Mouse (Mus musculus): ENCODE results near the gene 4930402F06Rik. TPM values are rescaled to one million over a fixed set of nuclear protein-coding genes. Genes with fewer than 3 reads are reported as not detected.
A peak's percentile ranks its signal among the peaks of the same experiment; 100 is the strongest.

Gene 4930402F06Rik
- polyA plus RNA-seq, 1 experiment from 2014 or later: not detected

GRCm38 (mm10) chr2:35385441-35385871 lies 11.5 kb downstream of the 4930402F06Rik start:
- WGBS: 66% methylated on average over 9 of the region's 9 CpGs

GRCm38 (mm10) chr2:35379306-35379705 lies 17.7 kb downstream of the 4930402F06Rik start:
- Histone ChIP-seq H3K9me3 (no peaks in the 10 kb centered on the region), H3K4me3 (replicated peaks) (no peak overlapping the region), H3K27ac (no peak overlapping the region), H3K4me2 (replicated peaks) (no peak overlapping the region), H3K36me3 (no peaks in the 10 kb centered on the region), H3K9ac (no peak overlapping the region), H3K4me1 (replicated peaks) (no peaks in the 10 kb centered on the region), H3K27me3 (replicated peaks) (no peaks in the 10 kb centered on the region)
- WGBS: 65% methylated on average over 9 of the region's 9 CpGs
- ATAC-seq: no peak

More at GRCm38 (mm10) chr2:35385441-35385871, 11.5 kb downstream of the 4930402F06Rik start:
- Histone ChIP-seq H3K4me2 (replicated peaks) (no peak overlapping the region), H3K27me3 (replicated peaks) (no peaks in the 10 kb centered on the region), H3K27ac (no peak overlapping the region), H3K4me3 (replicated peaks) (no peak overlapping the region), H3K36me3 (no peaks in the 10 kb centered on the region), H3K9me3 (no peaks in the 10 kb centered on the region), H3K9ac (no peak overlapping the region), H3K4me1 (replicated peaks) (no peaks in the 10 kb centered on the region)
- ATAC-seq: no peak

DNA sequence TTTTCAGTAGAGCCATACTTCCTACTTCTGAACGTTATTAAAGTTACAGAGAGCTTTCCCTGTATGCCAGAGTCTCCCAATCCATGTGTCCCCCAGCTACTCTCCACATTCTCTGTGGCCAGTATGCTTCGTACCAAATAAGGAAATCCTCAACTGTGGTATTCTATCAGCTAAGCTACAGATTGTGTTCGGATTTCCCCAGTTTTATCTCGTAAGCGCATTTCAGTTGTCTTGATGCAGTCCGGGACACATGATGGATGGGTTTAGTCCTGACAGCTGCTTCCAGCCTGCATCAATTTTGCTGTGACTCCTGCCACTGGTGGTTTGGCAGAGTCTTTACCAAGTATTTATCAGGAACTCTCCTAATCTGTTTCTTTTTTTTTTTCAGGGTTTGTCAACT lies 19.4 kb downstream of the 4930402F06Rik start:
- ATAC-seq: no peak
- Histone ChIP-seq H3K27me3 (replicated peaks) (no peaks in the 10 kb centered on the region), H3K27ac (no peak overlapping the region), H3K4me3 (replicated peaks) (no peak overlapping the region), H3K4me1 (replicated peaks) (no peaks in the 10 kb centered on the region), H3K36me3 (no peaks in the 10 kb centered on the region), H3K4me2 (replicated peaks) (no peak overlapping the region), H3K9me3 (no peaks in the 10 kb centered on the region), H3K9ac (no peak overlapping the region)
- 28% methylated on average over 6 of the region's 6 CpGs for WGBS

- Histone ChIP-seq H3K36me3 (no peaks in the 10 kb centered on the region), H3K4me3 (replicated peaks) (no peak overlapping the region), H3K4me1 (replicated peaks) (no peaks in the 10 kb centered on the region; the same call in 1 of the 2 replicates), H3K9me3 (no peaks in the 10 kb centered on the region), H3K9ac (no peak overlapping the region), H3K27me3 (replicated peaks) (no peaks in the 10 kb centered on the region), H3K4me2 (replicated peaks) (no peak overlapping the region), H3K27ac (no peak overlapping the region)
- 20% methylated on average over 3 of the region's 3 CpGs for WGBS
- no peak for ATAC-seq
Measured at GRCm38 (mm10) chr2:35373003-35373402, 24.0 kb downstream of the 4930402F06Rik start.

DNA sequence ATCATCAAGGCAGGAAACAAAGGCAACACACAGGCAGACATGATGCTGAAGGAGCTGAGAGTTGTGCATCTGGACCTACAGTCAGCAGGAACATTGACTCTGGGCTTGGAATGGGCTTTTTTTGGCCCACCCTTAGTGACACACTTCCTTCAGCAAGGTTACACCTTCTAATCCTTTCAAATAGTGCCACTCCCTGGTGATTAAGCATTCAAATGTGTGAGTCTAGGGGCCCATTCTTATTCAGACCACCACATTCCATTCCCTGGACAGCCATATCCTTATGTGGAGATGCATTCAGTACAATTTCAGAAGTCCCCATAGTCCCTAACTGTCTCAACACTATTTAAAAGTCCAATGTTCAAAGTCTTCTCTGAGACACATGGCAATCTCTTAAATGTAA lies 26.3 kb downstream of the 4930402F06Rik start:
- H3K27me3 ChIP-seq (replicated peaks): no peaks in the 10 kb centered on the region
- H3K4me3 ChIP-seq (replicated peaks): no peak overlapping the region
- H3K4me1 ChIP-seq (replicated peaks): no peaks in the 10 kb centered on the region; the same call in 1 of the 2 replicates
- H3K27ac ChIP-seq: no peak overlapping the region
- H3K9ac ChIP-seq: no peak overlapping the region
- H3K36me3 ChIP-seq: no peaks in the 10 kb centered on the region
- H3K9me3 ChIP-seq: no peaks in the 10 kb centered on the region
- no peak overlapping the region for H3K4me2 ChIP-seq (replicated peaks)
- ATAC-seq: no peak

DNA sequence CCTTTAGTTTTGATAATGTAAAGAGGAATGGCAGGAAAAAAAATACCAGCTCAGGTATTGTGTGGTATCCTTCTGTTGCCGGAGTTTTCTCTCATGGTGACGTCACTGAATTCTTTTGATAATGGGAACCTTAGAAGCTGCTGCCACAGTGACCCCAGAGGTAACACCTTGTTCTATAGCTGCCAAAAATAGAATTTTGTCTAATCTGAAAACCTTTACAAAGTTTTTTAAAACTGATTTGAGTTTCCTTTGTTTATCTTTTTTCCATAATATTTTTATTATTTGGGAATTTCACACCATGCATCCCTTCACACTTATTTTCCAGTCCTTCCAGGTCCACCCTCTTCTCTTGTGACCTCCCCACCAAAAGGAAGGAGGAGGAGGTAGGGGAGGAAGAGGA lies 29.3 kb downstream of the 4930402F06Rik start, which contains the start of gene 4930568D16Rik:
Gene 4930568D16Rik, minus strand, starts transcription at position 101 of the 400 bp plus-strand sequence.
- 74% methylated on average over 2 of the region's 2 CpGs for WGBS
- no peak for ATAC-seq

DNA sequence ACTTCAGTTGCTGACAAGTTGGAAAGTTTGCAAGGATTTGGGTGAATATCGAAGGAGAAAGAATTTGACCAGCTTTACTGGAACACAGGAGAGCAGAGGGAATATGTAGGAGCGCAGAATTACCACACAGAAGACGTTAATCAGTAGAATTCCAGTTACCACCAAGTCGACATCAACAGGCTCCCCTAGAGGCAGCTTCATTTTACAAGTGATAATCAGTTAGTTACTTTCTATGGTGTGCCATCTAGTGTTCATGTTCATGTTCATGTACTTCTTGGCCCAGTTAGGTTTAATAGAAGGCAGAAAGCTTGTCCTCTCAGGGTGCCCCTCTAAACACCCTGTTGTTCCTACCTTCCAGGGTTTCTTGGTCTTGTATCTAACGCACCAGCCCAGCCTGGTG lies 47.8 kb downstream of the 4930402F06Rik start:
- 51% methylated on average over 5 of the region's 5 CpGs for WGBS
- peak; percentile 59; the same call in 1 of the 2 replicates for ATAC-seq

More for the DNA sequence above, 29.3 kb downstream of the 4930402F06Rik start, which contains the start of gene 4930568D16Rik:
- no peaks in the 10 kb centered on the region for H3K27me3 ChIP-seq (replicated peaks)
- no peaks in the 10 kb centered on the region; the same call in 1 of the 2 replicates for H3K4me1 ChIP-seq (replicated peaks)
- no peak within 1 kb of the TSS for H3K4me3 ChIP-seq (replicated peaks)
- H3K4me2 ChIP-seq (replicated peaks): no peak within 1 kb of the TSS
- no peaks in the 10 kb centered on the region for H3K36me3 ChIP-seq
- no peaks in the 10 kb centered on the region for H3K9me3 ChIP-seq
- no peak within 1 kb of the TSS for H3K27ac ChIP-seq
- H3K9ac ChIP-seq: no peak within 1 kb of the TSS

DNA sequence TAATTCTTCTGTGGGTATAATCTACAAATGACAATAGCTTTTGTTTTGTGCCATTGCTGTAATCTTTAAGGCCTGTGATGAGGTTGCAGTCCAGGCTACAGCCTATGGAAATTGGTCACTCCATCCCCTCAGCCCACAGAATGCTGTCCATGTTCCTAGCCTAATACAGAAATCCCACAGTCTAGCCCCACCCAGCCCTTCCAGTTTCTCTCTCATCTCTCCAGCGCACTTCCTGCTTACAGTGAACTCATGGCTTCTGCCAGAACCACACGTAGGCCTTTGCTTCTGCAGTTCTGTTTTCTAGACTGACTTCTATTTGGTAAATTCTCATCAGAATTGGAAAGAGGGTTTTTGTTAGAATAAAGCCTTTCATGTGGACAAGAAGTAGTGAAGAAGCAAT lies 51.0 kb downstream of the 4930402F06Rik start:
- Histone ChIP-seq H3K4me2 (replicated peaks) (no peak overlapping the region), H3K27me3 (replicated peaks) (no peaks in the 10 kb centered on the region), H3K4me3 (replicated peaks) (no peak overlapping the region), H3K27ac (no peak overlapping the region), H3K9me3 (no peaks in the 10 kb centered on the region), H3K9ac (no peak overlapping the region), H3K36me3 (no peaks in the 10 kb centered on the region), H3K4me1 (replicated peaks) (0 out of 2 replicates have a peak, but pooled peaks cover 3% of the 10 kb centered on the region)
- WGBS: 54% methylated on average over 2 of the region's 2 CpGs
- ATAC-seq: no peak

More for the DNA sequence above, 47.8 kb downstream of the 4930402F06Rik start:
- Histone ChIP-seq H3K9me3 (no peaks in the 10 kb centered on the region), H3K9ac (no peak overlapping the region), H3K36me3 (no peaks in the 10 kb centered on the region), H3K4me1 (replicated peaks) (0 out of 2 replicates have a peak, but pooled peaks cover 3% of the 10 kb centered on the region), H3K4me3 (replicated peaks) (no peak overlapping the region), H3K4me2 (replicated peaks) (no peak overlapping the region), H3K27ac (no peak overlapping the region), H3K27me3 (replicated peaks) (no peaks in the 10 kb centered on the region)

GRCm38 (mm10) chr2:35342605-35343004 lies 54.4 kb downstream of the 4930402F06Rik start:
- no peaks in the 10 kb centered on the region for H3K36me3 ChIP-seq
- no peak overlapping the region for H3K4me3 ChIP-seq (replicated peaks)
- ATAC-seq: 0 out of 2 replicates have a peak, but pooled peaks have one; percentile 49
- H3K27ac ChIP-seq: no peak overlapping the region
- H3K27me3 ChIP-seq (replicated peaks): no peaks in the 10 kb centered on the region
- no peak overlapping the region for H3K4me2 ChIP-seq (replicated peaks)
- 66% methylated on average over 3 of the region's 3 CpGs for WGBS
- no peak overlapping the region for H3K9ac ChIP-seq
- no peaks in the 10 kb centered on the region for H3K9me3 ChIP-seq
- peaks cover 6% of the 10 kb centered on the region; the same call in 1 of the 2 replicates for H3K4me1 ChIP-seq (replicated peaks)

DNA sequence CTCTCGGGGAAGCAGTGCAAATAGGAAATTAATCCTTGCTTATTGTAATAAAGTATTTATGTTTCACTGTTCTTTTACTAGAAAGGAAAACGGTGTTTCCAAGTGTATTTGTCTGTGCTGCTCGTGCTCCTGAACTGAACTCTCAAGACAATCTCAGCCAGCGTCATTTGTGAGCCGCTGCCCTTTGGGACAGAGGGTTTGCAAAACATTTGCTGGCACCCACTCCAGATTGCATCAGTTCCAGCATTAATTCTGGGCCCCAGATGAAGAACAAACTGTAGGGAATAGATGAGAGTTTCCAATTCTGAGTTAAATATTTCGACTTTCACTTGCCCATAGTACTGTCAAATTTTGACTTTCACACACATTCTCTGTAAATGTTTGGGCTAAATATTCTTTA lies 58.3 kb downstream of the 4930402F06Rik start:
- Histone ChIP-seq H3K9ac (no peak overlapping the region), H3K4me2 (replicated peaks) (no peak overlapping the region), H3K36me3 (no peaks in the 10 kb centered on the region), H3K4me3 (replicated peaks) (no peak overlapping the region), H3K27ac (0 out of 2 replicates have a peak overlapping the region, but pooled peaks have one; percentile 62), H3K9me3 (no peaks in the 10 kb centered on the region), H3K27me3 (replicated peaks) (no peaks in the 10 kb centered on the region), H3K4me1 (replicated peaks) (peaks cover 18% of the 10 kb centered on the region)
- 48% methylated on average over 6 of the region's 6 CpGs for WGBS
- no peak for ATAC-seq

- H3K4me1 ChIP-seq (replicated peaks): peaks cover 18% of the 10 kb centered on the region
- no peak overlapping the region for H3K9ac ChIP-seq
- 40% methylated on average over 1 of the region's 1 CpGs for WGBS
- no peaks in the 10 kb centered on the region for H3K9me3 ChIP-seq
- no peak for ATAC-seq
- no peaks in the 10 kb centered on the region for H3K36me3 ChIP-seq
- no peaks in the 10 kb centered on the region for H3K27me3 ChIP-seq (replicated peaks)
- peak overlapping the region; percentile 57; the same call in 1 of the 2 replicates for H3K27ac ChIP-seq
- no peak overlapping the region for H3K4me2 ChIP-seq (replicated peaks)
- no peak overlapping the region for H3K4me3 ChIP-seq (replicated peaks)
Measured at GRCm38 (mm10) chr2:35338036-35338435, 58.9 kb downstream of the 4930402F06Rik start.

GRCm38 (mm10) chr2:35337419-35337818 lies 59.6 kb downstream of the 4930402F06Rik start:
- Histone ChIP-seq H3K4me3 (replicated peaks) (peak overlapping the region; percentile 79), H3K36me3 (no peaks in the 10 kb centered on the region), H3K9me3 (no peaks in the 10 kb centered on the region), H3K27me3 (replicated peaks) (no peaks in the 10 kb centered on the region), H3K27ac (peak overlapping the region; percentile 92), H3K9ac (peak overlapping the region; percentile 80; the same call in 1 of the 2 replicates), H3K4me2 (replicated peaks) (peak overlapping the region; percentile 94), H3K4me1 (replicated peaks) (peaks cover 22% of the 10 kb centered on the region)
- WGBS: 36% methylated on average over 10 of the region's 10 CpGs
- ATAC-seq: no peak; the same call in 1 of the 2 replicates
